Mouse (Mus musculus): ENCODE data around the gene Kcnab2. TPM values are rescaled to one million over a fixed set of nuclear protein-coding genes. Genes with fewer than 3 reads are reported as not detected.

The Kcnab2 gene
- polyA plus RNA-seq, 1 experiment from 2014 or later, result 9.3 TPM

- peaks cover 13% of the 10 kb centered on the region for H3K4me1 ChIP-seq (replicated peaks)
- no peaks in the 10 kb centered on the region for H3K9me3 ChIP-seq
- H3K4me3 ChIP-seq (replicated peaks), result peak overlapping the region; percentile 60
- H3K27ac ChIP-seq, result no peak overlapping the region
- H3K4me2 ChIP-seq, result peak overlapping the region; percentile 82
- H3K27me3 ChIP-seq, result peaks cover 43% of the 10 kb centered on the region
- peak; percentile 39; the same call in 1 of the 2 replicates for ATAC-seq (ENCODE audit: insufficient number of reproducible peaks, insufficient read depth, low FRiP score, low TSS enrichment, low read depth)
- WGBS, result 2% methylated on average over 13 of the region's 13 CpGs
- peak overlapping the region; percentile 69 for H3K9ac ChIP-seq (replicated peaks)
- H3K36me3 ChIP-seq, result no peaks in the 10 kb centered on the region
Measured at GRCm38 (mm10) chr4:152478224-152478567, 525 bp upstream of the Kcnab2 start.

DNA sequence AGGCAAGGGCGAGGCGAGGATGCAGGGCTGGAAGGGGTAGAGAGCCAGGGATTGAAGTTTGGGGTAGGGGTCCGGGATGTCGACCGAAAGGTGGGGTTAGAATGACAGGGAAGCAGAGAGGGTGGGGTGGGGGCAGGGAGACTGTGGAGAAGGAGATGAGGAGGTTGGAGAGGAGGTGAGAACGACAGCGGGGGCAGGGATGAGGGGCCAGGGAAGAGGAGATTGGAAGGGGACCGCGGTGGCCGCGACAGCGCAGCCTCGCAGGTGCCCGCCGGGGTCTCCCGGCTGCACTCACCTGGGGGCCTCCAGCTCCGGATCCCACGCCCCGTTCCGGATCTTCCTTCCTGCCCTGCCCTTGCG lies 585 bp downstream of the Kcnab2 start:
- Histone ChIP-seq H3K36me3 (no peaks in the 10 kb centered on the region), H3K9me3 (peaks cover 9% of the 10 kb centered on the region), H3K4me1 (replicated peaks) (peaks cover 13% of the 10 kb centered on the region), H3K9ac (replicated peaks) (peak overlapping the region; percentile 69), H3K4me2 (peak overlapping the region; percentile 82), H3K27me3 (peaks cover 43% of the 10 kb centered on the region), H3K27ac (no peak overlapping the region), H3K4me3 (replicated peaks) (peak overlapping the region; percentile 60)
- WGBS, result under 1% methylated on average over 21 of the region's 21 CpGs
- no peak for ATAC-seq (ENCODE audit: insufficient number of reproducible peaks, insufficient read depth, low FRiP score, low TSS enrichment, low read depth)

DNA sequence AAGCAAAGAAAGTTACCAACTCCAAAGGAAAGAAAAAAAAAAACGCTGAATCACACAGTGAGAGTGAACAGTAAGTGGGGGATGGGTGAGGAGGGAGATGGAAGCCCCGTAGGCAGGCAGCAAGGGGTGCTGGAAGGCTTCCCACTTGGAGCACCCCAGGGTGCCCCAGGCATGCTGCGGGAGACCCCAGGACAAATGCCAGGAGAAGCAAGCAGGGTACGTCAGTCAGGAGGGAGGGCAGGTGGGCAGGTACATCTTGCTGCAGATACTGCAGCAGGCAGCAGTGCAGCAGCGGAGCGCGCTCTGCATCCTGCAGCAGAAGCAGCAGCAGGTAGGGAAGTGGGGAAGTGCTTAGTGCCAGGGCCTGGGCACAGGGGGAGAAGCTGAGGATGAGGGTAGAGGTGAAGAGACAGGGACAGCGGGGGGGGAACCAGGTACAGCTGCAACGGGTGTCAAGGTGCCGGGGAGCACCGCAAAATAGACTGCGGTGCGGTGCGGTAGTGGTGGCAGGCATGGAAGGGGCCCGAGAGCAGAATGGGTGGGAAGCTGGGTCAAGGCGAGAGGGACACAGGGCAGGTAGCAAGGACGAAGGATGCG lies 1.1 kb downstream of the Kcnab2 start, which contains the start of gene Nphp4:
Nphp4 (plus strand) TSS at position 280 of the 597 bp plus-strand sequence.
- H3K4me2 ChIP-seq, result peak within 1 kb of the TSS; percentile 82
- H3K27me3 ChIP-seq, result peaks cover 43% of the 10 kb centered on the region
- peaks cover 13% of the 10 kb centered on the region for H3K4me1 ChIP-seq (replicated peaks)
- 4% methylated on average over 18 of the region's 18 CpGs for WGBS
- peak within 1 kb of the TSS; percentile 60 for H3K4me3 ChIP-seq (replicated peaks)
- no peaks in the 10 kb centered on the region for H3K36me3 ChIP-seq
- no peak for ATAC-seq (ENCODE audit: insufficient number of reproducible peaks, insufficient read depth, low FRiP score, low TSS enrichment, low read depth)
- peaks cover 15% of the 10 kb centered on the region for H3K9me3 ChIP-seq
- H3K27ac ChIP-seq, result no peak within 1 kb of the TSS
- peak within 1 kb of the TSS; percentile 69 for H3K9ac ChIP-seq (replicated peaks)

- no peak for ATAC-seq (ENCODE audit: insufficient number of reproducible peaks, insufficient read depth, low FRiP score, low TSS enrichment, low read depth)
- Histone ChIP-seq H3K9me3 (peaks cover 19% of the 10 kb centered on the region), H3K4me1 (replicated peaks) (peaks cover 13% of the 10 kb centered on the region), H3K27ac (no peak overlapping the region), H3K4me3 (replicated peaks) (peak overlapping the region; percentile 60; the same call in 1 of the 2 replicates), H3K27me3 (peaks cover 43% of the 10 kb centered on the region), H3K9ac (replicated peaks) (no peak overlapping the region), H3K36me3 (no peaks in the 10 kb centered on the region), H3K4me2 (peak overlapping the region; percentile 82; the same call in 1 of the 2 replicates)
- WGBS, result 80% methylated on average over 7 of the region's 7 CpGs
Measured at GRCm38 (mm10) chr4:152475941-152476340, 1.7 kb downstream of the Kcnab2 start.

DNA sequence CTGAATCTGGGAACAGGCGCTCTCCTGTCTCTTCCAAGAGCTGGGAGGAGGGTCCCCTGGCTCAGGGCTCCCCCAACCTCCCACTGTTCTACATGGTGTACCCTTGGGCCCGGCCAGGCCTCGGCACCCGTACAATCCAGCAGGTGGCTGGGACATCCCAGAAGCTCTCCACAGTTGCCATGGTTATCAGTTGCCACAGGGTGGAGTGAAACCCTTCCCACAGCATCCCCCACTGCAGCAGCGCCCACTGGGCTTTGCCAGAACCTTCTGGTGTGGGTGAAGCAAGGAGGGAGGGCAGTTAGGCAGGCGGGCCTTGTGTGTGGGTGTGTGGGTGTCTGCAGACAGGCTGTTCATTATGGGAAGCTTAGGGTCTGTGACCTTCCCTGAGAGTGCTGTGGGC lies 9.7 kb downstream of the Kcnab2 start:
- Histone ChIP-seq H3K36me3 (no peaks in the 10 kb centered on the region), H3K9me3 (peaks cover 18% of the 10 kb centered on the region), H3K27me3 (no peaks in the 10 kb centered on the region; the same call in 1 of the 2 replicates), H3K4me2 (no peak overlapping the region), H3K9ac (replicated peaks) (no peak overlapping the region), H3K27ac (no peak overlapping the region), H3K4me1 (replicated peaks) (peaks cover 4% of the 10 kb centered on the region; the same call in 1 of the 2 replicates), H3K4me3 (replicated peaks) (no peak overlapping the region)
- ATAC-seq (ENCODE audit: insufficient number of reproducible peaks, insufficient read depth, low FRiP score, low TSS enrichment, low read depth), result no peak
- 80% methylated on average over 6 of the region's 6 CpGs for WGBS

DNA sequence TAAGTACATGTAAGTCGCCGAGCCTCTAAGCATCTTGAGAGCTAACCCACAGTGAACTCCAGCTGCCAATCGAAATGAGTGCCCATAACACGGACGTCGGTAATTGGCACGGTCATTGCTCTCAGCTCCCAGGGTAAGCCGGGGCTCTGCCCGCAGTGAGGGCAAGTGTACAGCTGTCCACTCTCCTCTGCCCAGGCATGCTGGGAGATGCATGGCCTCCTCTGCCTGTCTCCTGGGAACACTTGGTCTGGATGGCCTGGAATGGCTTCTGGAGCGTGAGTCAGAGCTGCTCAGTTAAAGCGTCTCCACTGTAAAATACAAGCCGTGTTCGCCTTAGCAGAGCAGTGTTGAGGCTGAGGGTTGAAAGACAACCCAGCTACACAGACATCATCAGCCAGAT lies 11.1 kb downstream of the Kcnab2 start:
- no peak overlapping the region; the same call in 1 of the 2 replicates for H3K9ac ChIP-seq (replicated peaks)
- H3K4me1 ChIP-seq (replicated peaks), result peaks cover 4% of the 10 kb centered on the region; the same call in 1 of the 2 replicates
- H3K9me3 ChIP-seq, result peaks cover 5% of the 10 kb centered on the region
- H3K27me3 ChIP-seq, result no peaks in the 10 kb centered on the region
- 75% methylated on average over 13 of the region's 13 CpGs for WGBS
- H3K4me3 ChIP-seq (replicated peaks), result no peak overlapping the region
- no peak overlapping the region for H3K27ac ChIP-seq
- no peak overlapping the region for H3K4me2 ChIP-seq
- H3K36me3 ChIP-seq, result no peaks in the 10 kb centered on the region
- no peak for ATAC-seq (ENCODE audit: insufficient number of reproducible peaks, insufficient read depth, low FRiP score, low TSS enrichment, low read depth)

DNA sequence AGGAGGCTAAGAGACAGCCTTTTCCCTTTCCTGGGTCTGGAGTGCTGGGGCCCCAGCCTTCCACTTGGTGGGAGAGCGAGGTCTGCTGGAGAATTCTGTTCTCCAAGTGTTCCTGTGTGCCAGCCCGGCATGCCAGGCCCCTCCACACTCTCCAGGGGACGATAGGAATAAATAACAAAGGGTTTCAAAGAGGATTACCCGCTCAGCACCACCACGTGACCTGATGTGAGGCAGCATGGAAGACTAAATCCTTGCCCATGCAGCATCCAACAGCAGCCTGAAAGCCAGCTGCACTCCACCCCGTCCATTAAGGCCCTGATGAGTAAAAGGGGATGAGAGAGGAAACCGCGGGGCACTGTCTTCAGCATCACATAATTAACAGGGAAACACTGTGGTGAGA lies 12.6 kb downstream of the Kcnab2 start:
- H3K36me3 ChIP-seq, result no peaks in the 10 kb centered on the region
- no peaks in the 10 kb centered on the region for H3K9me3 ChIP-seq
- H3K4me3 ChIP-seq (replicated peaks), result no peak overlapping the region
- 48% methylated on average over 8 of the region's 8 CpGs for WGBS
- no peak overlapping the region for H3K27ac ChIP-seq
- no peaks in the 10 kb centered on the region for H3K27me3 ChIP-seq
- ATAC-seq (ENCODE audit: insufficient number of reproducible peaks, insufficient read depth, low FRiP score, low TSS enrichment, low read depth), result no peak
- no peak overlapping the region for H3K4me2 ChIP-seq
- peaks cover 4% of the 10 kb centered on the region; the same call in 1 of the 2 replicates for H3K4me1 ChIP-seq (replicated peaks)
- no peak overlapping the region for H3K9ac ChIP-seq (replicated peaks)

- H3K4me2 ChIP-seq, result no peak overlapping the region
- peaks cover 4% of the 10 kb centered on the region; the same call in 1 of the 2 replicates for H3K4me1 ChIP-seq (replicated peaks)
- 88% methylated on average over 9 of the region's 9 CpGs for WGBS
- no peak overlapping the region for H3K4me3 ChIP-seq (replicated peaks)
- no peak for ATAC-seq (ENCODE audit: insufficient number of reproducible peaks, insufficient read depth, low FRiP score, low TSS enrichment, low read depth)
- no peak overlapping the region for H3K9ac ChIP-seq (replicated peaks)
- no peaks in the 10 kb centered on the region for H3K9me3 ChIP-seq
- H3K27ac ChIP-seq, result no peak overlapping the region
- H3K27me3 ChIP-seq, result no peaks in the 10 kb centered on the region
- H3K36me3 ChIP-seq, result no peaks in the 10 kb centered on the region
Measured at GRCm38 (mm10) chr4:152463147-152463546, 14.5 kb downstream of the Kcnab2 start.

GRCm38 (mm10) chr4:152462516-152462915 lies 15.2 kb downstream of the Kcnab2 start:
- H3K9me3 ChIP-seq, result no peaks in the 10 kb centered on the region
- H3K4me1 ChIP-seq (replicated peaks), result peaks cover 4% of the 10 kb centered on the region; the same call in 1 of the 2 replicates
- no peak overlapping the region for H3K9ac ChIP-seq (replicated peaks)
- WGBS, result 90% methylated on average over 12 of the region's 12 CpGs
- no peak overlapping the region for H3K4me3 ChIP-seq (replicated peaks)
- no peak for ATAC-seq (ENCODE audit: insufficient number of reproducible peaks, insufficient read depth, low FRiP score, low TSS enrichment, low read depth)
- no peaks in the 10 kb centered on the region for H3K27me3 ChIP-seq
- H3K4me2 ChIP-seq, result no peak overlapping the region
- no peak overlapping the region for H3K27ac ChIP-seq
- no peaks in the 10 kb centered on the region for H3K36me3 ChIP-seq

GRCm38 (mm10) chr4:152457673-152458072 lies 20.0 kb downstream of the Kcnab2 start:
- Histone ChIP-seq H3K9me3 (no peaks in the 10 kb centered on the region), H3K4me1 (replicated peaks) (no peaks in the 10 kb centered on the region), H3K36me3 (no peaks in the 10 kb centered on the region), H3K27ac (no peak overlapping the region), H3K4me2 (no peak overlapping the region), H3K4me3 (replicated peaks) (no peak overlapping the region), H3K27me3 (peaks cover 8% of the 10 kb centered on the region; the same call in 1 of the 2 replicates), H3K9ac (replicated peaks) (no peak overlapping the region)
- WGBS, result 85% methylated on average over 4 of the region's 4 CpGs
- no peak for ATAC-seq (ENCODE audit: insufficient number of reproducible peaks, insufficient read depth, low FRiP score, low TSS enrichment, low read depth)

GRCm38 (mm10) chr4:152456609-152457008 lies 21.1 kb downstream of the Kcnab2 start:
- Histone ChIP-seq H3K4me1 (replicated peaks) (no peaks in the 10 kb centered on the region), H3K27ac (no peak overlapping the region), H3K4me2 (no peak overlapping the region), H3K9ac (replicated peaks) (no peak overlapping the region), H3K27me3 (peaks cover 8% of the 10 kb centered on the region; the same call in 1 of the 2 replicates), H3K9me3 (no peaks in the 10 kb centered on the region), H3K36me3 (no peaks in the 10 kb centered on the region), H3K4me3 (replicated peaks) (no peak overlapping the region)
- ATAC-seq (ENCODE audit: insufficient number of reproducible peaks, insufficient read depth, low FRiP score, low TSS enrichment, low read depth), result no peak
- 78% methylated on average over 18 of the region's 18 CpGs for WGBS

DNA sequence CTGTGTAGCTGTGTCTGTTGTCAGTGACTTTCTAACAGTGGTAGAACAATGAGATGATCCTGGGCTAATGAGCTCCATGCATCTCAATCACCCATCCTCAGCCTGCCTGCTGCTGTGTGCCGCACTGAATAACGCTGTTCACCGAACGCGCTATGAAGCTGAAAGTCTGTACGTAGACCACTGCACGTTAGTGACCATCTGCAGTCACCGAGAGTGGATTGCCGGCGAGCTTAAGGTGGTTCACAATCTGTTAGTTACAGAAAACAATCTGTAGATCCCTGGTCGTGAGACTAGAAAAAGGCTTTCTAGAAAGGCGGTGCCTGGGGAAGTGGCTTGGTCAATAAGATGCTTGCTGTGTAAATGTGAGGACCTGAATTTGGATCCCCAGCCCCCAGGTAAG lies 23.5 kb downstream of the Kcnab2 start:
- Histone ChIP-seq H3K4me3 (replicated peaks) (no peak overlapping the region), H3K9ac (replicated peaks) (no peak overlapping the region), H3K27me3 (peaks cover 8% of the 10 kb centered on the region; the same call in 1 of the 2 replicates), H3K36me3 (no peaks in the 10 kb centered on the region), H3K27ac (no peak overlapping the region), H3K4me1 (replicated peaks) (no peaks in the 10 kb centered on the region), H3K4me2 (no peak overlapping the region), H3K9me3 (no peaks in the 10 kb centered on the region)
- WGBS, result 90% methylated on average over 12 of the region's 12 CpGs
- no peak for ATAC-seq (ENCODE audit: insufficient number of reproducible peaks, insufficient read depth, low FRiP score, low TSS enrichment, low read depth)

Data from limb, embryonic 12.5 days (tissue).